Mouse (Mus musculus): ENCODE results near the gene Pmf1. TPM values are rescaled to one million over a fixed set of nuclear protein-coding genes. Genes with fewer than 3 reads are reported as not detected.
"Not testable (repeated sequence)": the region's sequence is repeated elsewhere in the genome, so short reads cannot be mapped to it uniquely, and the experiment has no call there.

Pmf1 gene
- total RNA-seq, 1 experiment from 2014 or later: 60.8 TPM

DNA sequence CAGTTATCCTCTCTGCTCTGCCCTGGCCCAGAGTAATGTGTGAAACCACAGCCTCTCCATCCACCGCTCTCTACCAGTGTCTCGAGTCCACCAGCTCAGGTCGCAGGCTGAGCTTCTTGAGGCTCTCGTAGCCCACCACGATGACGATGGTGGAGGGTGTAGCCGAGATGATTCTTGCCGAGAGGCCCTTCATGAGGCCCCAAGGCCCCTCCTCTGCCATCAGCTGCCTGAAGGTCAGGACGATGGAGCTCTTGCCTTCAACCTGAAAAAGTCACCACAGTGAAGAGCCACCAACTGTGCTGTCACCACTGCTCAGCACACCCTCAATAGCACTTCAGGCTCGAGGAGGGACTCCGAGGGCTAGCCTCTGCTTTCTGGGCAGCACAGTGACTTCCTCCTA is 2.5 kb upstream of the Pmf1 start:
- ATAC-seq (replicated peaks in 1 of 2; ENCODE audit: insufficient read depth in 1 of 2, low FRiP score in 2 of 2, low TSS enrichment in 1 of 2, low read depth in 1 of 2, poor library complexity in 2 of 2, severe bottlenecking in 2 of 2): no peak

DNA sequence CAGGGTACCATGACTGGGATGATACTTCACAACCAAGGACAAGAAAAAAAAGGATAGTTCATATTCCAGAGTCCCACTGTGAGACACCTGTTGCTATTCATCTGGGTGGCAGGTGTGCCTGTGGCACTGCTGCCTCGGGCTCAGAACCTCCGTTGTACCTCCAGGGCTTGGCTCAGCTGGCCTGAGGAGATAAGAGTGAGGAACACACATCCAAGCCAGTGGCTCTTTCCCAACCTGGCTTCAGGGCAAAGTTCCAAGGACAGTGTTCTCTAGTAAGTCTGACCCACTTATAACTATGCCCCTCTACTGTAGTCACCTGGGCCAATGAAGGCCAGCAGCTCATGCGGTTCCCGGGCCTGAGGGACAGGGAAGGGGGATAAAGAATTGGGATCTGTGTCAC is 1.6 kb upstream of the Pmf1 start:
- no peak for ATAC-seq (replicated peaks in 1 of 2; ENCODE audit: insufficient read depth in 1 of 2, low FRiP score in 2 of 2, low TSS enrichment in 1 of 2, low read depth in 1 of 2, poor library complexity in 2 of 2, severe bottlenecking in 2 of 2)

DNA sequence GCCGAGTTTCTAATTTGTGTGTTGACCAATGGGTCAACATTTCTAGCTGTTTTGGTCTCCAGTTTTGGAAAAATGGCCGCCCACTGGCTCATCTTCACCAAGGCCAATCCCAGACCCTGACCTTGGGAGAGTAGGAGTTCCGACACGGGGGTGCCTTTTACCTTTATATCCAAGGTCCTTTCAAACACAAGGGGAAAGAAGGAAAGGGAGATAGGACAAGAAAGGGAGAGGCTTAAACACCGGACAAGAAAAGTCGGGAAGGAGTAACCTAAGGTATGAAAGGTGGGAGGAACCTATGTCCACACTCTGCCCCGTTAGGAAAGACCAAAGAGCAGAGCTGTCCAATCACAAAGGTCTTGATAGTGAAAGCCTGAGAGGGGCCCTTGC is 507 bp upstream of the Pmf1 start:
- ATAC-seq (replicated peaks in 1 of 2; ENCODE audit: insufficient read depth in 1 of 2, low FRiP score in 2 of 2, low TSS enrichment in 1 of 2, low read depth in 1 of 2, poor library complexity in 2 of 2, severe bottlenecking in 2 of 2): no peak

- no peak for ATAC-seq (replicated peaks in 1 of 2; ENCODE audit: insufficient read depth in 1 of 2, low FRiP score in 2 of 2, low TSS enrichment in 1 of 2, low read depth in 1 of 2, poor library complexity in 2 of 2, severe bottlenecking in 2 of 2)
Measured at GRCm38 (mm10) chr3:88408953-88409352, 1.2 kb downstream of the Pmf1 start.

DNA sequence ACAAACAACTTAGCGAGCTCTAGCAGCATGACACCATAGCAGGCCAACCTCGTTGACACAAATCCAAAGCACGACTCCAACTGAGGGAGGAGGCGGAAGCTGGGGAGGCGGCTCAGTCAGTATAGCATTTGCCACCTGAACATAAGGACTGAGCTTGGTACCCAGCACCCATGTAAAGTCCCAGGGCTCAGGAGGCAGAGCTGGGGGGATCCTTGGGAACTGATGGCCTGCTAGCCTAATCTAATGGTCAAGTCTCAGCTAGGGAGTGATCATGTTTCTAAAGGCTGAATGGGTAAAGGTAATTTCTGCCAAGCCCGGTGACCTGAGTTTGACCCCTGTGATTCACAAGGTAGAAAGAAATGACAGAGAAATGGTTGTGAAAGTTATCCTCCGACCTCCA is 2.6 kb downstream of the Pmf1 start:
- ATAC-seq (replicated peaks in 1 of 2; ENCODE audit: insufficient read depth in 1 of 2, low FRiP score in 2 of 2, low TSS enrichment in 1 of 2, low read depth in 1 of 2, poor library complexity in 2 of 2, severe bottlenecking in 2 of 2): no peak

GRCm38 (mm10) chr3:88407090-88407489 is 3.0 kb downstream of the Pmf1 start:
- ATAC-seq (replicated peaks in 1 of 2; ENCODE audit: insufficient read depth in 1 of 2, low FRiP score in 2 of 2, low TSS enrichment in 1 of 2, low read depth in 1 of 2, poor library complexity in 2 of 2, severe bottlenecking in 2 of 2): peak; percentile 31 to 57; a peak in 3 of 4 replicates

- ATAC-seq (replicated peaks in 1 of 2; ENCODE audit: insufficient read depth in 1 of 2, low FRiP score in 2 of 2, low TSS enrichment in 1 of 2, low read depth in 1 of 2, poor library complexity in 2 of 2, severe bottlenecking in 2 of 2): no peak
Measured at GRCm38 (mm10) chr3:88403522-88404230, 6.5 kb downstream of the Pmf1 start.

DNA sequence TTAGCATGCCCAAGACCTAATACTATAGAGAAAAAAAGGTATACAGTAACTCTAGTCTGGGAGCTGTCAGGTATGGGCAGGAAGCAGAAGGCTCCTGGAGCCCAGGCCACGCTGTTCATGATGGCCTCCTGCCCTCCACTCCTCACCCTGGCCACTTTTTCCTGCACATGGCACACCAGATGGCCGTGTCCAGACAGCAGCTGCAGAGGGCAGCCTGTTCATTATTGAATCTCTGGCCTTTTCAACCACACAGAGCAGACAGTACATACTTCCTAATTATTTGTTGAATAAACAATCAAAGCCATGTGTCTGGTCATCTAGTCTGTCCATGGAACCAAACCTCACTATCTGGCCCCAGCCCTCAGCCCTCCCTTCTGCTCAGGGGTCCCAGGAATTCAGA is 11.5 kb downstream of the Pmf1 start:
- ATAC-seq (replicated peaks in 1 of 2; ENCODE audit: insufficient read depth in 1 of 2, low FRiP score in 2 of 2, low TSS enrichment in 1 of 2, low read depth in 1 of 2, poor library complexity in 2 of 2, severe bottlenecking in 2 of 2): no peak

- no peak; a peak in 2 of 4 replicates for ATAC-seq (replicated peaks in 1 of 2; ENCODE audit: insufficient read depth in 1 of 2, low FRiP score in 2 of 2, low TSS enrichment in 1 of 2, low read depth in 1 of 2, poor library complexity in 2 of 2, severe bottlenecking in 2 of 2)
Measured at GRCm38 (mm10) chr3:88395742-88396141, 14.4 kb downstream of the Pmf1 start.

DNA sequence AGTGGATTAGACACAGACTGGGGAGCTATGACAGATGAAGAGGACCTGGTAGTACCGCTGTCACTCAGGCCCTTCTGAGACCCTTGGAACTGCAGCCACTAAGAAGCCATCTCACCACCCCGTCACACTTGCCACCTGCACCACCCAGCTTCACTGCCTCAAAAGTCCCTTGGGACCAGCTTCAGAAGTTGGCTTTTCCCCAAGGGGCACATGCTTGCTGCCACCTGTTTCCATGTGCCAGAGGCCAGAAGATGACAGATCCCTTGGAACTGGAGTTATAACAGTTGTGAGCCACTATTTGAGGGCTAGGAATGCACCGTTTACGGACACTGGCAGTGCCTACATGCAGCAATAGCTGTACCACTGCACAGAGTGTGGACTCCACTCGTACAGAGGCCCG is 14.8 kb downstream of the Pmf1 start:
- no peak for ATAC-seq (replicated peaks in 1 of 2; ENCODE audit: insufficient read depth in 1 of 2, low FRiP score in 2 of 2, low TSS enrichment in 1 of 2, low read depth in 1 of 2, poor library complexity in 2 of 2, severe bottlenecking in 2 of 2)

- no peak for ATAC-seq (replicated peaks in 1 of 2; ENCODE audit: insufficient read depth in 1 of 2, low FRiP score in 2 of 2, low TSS enrichment in 1 of 2, low read depth in 1 of 2, poor library complexity in 2 of 2, severe bottlenecking in 2 of 2)
Measured at GRCm38 (mm10) chr3:88393776-88394375, 16.3 kb downstream of the Pmf1 start.

- no peak for ATAC-seq (replicated peaks in 1 of 2; ENCODE audit: insufficient read depth in 1 of 2, low FRiP score in 2 of 2, low TSS enrichment in 1 of 2, low read depth in 1 of 2, poor library complexity in 2 of 2, severe bottlenecking in 2 of 2)
Measured at GRCm38 (mm10) chr3:88384364-88384763, 25.8 kb downstream of the Pmf1 start, which contains the start of gene Bglap. Gene Bglap, minus strand, starts transcription at chr3:88384464.

DNA sequence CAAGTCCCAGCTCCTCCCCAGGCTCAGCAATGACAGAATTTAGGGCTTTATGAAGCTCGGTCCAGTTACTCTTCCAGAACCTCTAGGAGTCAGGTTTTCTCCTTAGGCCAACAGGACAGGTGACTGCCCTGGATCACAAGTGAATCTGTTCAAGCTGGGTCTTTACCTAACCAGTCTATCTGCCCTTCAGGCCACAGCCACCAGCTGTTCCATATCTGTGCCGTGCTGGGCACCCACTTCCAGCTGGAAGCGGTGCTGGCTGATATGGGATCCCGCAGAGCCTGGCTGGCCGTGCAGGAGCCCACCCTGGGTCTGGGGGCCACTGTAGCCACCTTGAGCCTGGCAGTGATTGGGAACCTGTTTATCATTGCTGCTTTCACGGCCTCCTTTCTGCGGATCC is 27.7 kb downstream of the Pmf1 start:
- ATAC-seq (replicated peaks in 1 of 2; ENCODE audit: insufficient read depth in 1 of 2, low FRiP score in 2 of 2, low TSS enrichment in 1 of 2, low read depth in 1 of 2, poor library complexity in 2 of 2, severe bottlenecking in 2 of 2): not testable (repeated sequence)

DNA sequence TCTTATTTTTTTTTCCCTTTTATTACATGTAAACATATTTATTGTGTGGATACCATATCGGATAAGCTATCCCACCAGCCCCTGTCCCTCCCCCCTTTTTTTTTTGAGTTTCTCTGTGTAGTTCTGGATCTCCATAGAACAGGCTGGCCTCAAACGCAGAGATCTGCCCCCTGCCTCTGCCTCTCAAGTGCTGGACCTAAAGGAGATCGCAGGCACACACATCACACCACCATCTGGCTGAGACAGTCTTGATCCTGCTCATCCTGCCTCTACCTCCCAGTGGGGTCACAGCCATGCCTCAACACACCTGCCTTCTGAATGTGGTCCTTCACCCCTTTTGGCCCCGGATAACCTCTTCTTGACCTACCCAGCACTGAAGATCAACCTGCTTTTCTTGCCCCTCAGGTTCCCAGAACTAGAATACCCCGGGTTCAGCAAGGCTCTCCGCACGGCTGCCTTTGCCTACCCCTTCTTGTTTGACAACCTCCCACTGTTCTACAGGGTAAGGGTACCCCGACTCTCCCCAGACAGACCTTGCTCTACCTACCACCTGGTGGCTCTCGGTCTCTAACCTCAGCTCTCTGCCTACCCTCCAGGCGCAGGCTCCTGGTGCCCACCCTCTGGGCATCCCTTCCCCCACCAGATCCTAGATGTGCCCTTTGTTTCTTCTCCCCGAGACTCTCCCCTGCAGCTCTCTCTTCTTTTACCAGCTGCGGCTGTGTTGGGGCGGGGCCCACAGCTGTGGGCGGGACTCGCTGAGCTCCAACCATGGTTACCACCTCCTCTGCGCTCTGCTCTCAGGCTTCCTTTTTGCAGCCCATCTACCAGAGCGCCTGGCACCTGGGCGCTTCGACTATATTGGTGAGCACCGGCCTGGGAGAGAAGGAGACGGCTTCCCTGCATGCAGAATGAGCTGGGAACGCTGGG is 28.5 kb downstream of the Pmf1 start:
- peak; percentile 88 to 94 for ATAC-seq (replicated peaks in 1 of 2; ENCODE audit: insufficient read depth in 1 of 2, low FRiP score in 2 of 2, low TSS enrichment in 1 of 2, low read depth in 1 of 2, poor library complexity in 2 of 2, severe bottlenecking in 2 of 2)

- ATAC-seq (replicated peaks in 1 of 2; ENCODE audit: insufficient read depth in 1 of 2, low FRiP score in 2 of 2, low TSS enrichment in 1 of 2, low read depth in 1 of 2, poor library complexity in 2 of 2, severe bottlenecking in 2 of 2): not testable (repeated sequence)
Measured at GRCm38 (mm10) chr3:88378599-88378998, 31.5 kb downstream of the Pmf1 start, which contains the start of gene Bglap2. Gene Bglap2, minus strand, starts transcription at chr3:88378699.

DNA sequence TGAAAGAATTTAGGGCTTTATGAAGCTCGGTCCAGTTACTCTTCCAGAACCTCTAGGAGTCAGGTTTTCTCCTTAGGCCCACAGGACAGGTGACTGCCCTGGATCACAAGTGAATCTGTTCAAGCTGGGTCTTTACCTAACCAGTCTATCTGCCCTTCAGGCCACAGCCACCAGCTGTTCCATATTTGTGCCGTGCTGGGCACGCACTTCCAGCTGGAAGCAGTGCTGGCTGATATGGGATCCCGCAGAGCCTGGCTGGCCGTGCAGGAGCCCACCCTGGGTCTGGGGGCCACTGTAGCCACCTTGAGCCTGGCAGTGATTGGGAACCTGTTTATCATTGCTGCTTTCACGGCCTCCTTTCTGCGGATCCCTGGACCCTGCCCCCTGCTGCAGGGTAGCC is 33.5 kb downstream of the Pmf1 start:
- not testable (repeated sequence) for ATAC-seq (replicated peaks in 1 of 2; ENCODE audit: insufficient read depth in 1 of 2, low FRiP score in 2 of 2, low TSS enrichment in 1 of 2, low read depth in 1 of 2, poor library complexity in 2 of 2, severe bottlenecking in 2 of 2)

GRCm38 (mm10) chr3:88375750-88376626 is 34.1 kb downstream of the Pmf1 start:
- ATAC-seq (replicated peaks in 1 of 2; ENCODE audit: insufficient read depth in 1 of 2, low FRiP score in 2 of 2, low TSS enrichment in 1 of 2, low read depth in 1 of 2, poor library complexity in 2 of 2, severe bottlenecking in 2 of 2): peak; percentile 76 to 88

Measured in hematopoietic stem cell, adult 5-6 weeks (primary cell).